Mouse (Mus musculus) lung, postnatal 0 days (tissue): ENCODE measurements around the gene Wscd1.

Source experiments
- CTCF ChIP-seq: IDR thresholded peaks from 2 replicates; pipeline ENCODE4 v1.5.1; 2016; ENCODE audit warnings: antibody characterized with exemption, mild to moderate bottlenecking
- EP300 ChIP-seq: IDR thresholded peaks from 2 replicates; pipeline ENCODE4 v1.6.1; 2016; ENCODE audit warnings: antibody characterized with exemption, mild to moderate bottlenecking, control low read depth

- TF ChIP-seq CTCF (no peak), EP300 (no peak)
Measured at GRCm38 (mm10) chr11:71771074-71771473, 21.4 kb downstream of the Wscd1 start.
